ENCODE assay signal across 10 mouse cellular contexts in the genomic region with DNA sequence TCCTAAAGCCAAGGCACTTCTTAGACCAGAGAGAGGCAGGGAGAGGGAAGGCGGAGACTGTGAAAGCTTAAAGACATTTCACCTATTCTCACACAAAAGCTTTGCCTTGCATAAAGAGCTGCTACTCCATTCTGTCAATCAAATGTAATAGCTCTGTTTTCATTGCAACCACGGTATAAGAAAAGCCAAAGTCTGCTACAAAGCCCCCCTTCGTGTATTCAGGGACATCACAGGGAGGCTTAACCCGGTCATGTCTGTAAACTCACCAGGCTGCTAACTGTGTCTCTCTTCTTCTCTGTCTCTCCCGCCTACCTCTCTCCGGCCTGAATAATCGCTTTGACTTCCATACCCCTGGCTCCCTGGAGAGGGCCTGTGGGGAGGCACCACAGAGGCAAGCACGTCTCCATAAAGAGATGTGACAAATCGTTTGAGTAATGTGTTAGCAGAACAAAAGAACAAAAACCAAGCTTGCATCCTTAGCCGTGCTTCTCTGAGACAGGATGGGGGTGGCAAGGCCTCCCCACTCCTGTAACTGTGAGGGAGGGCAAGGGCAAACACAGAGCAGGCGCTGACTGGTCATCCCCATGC. TPM values are rescaled to one million over a fixed set of nuclear protein-coding genes. Genes with fewer than 3 reads are reported as not detected.
A peak's percentile ranks its signal among the peaks of the same experiment; 100 is the strongest.
DNase-seq lines count a peak whose midpoint lies in the region; ATAC-seq lines count a peak whose summit lies in the region.
"Had no signal": no experiment of that assay in that cellular context is flagged by ENCODE, and none has a peak within 500 bp of the region (broad histone marks: within the 10 kb centered on the region; RNA-seq: fewer than 3 reads in every experiment).

No protein-coding gene starts in this region.

- no peaks in the 10 kb centered on the region for H3K9me3 ChIP-seq in forebrain, embryonic 13.5 days (replicated peaks)
- H3K9me3 ChIP-seq in midbrain, embryonic 11.5 days (ENCODE audit: control insufficient read depth, low read length), result no peaks in the 10 kb centered on the region
- H3K9me3 ChIP-seq: heart, embryonic 15.5 days; limb, embryonic 15.5 days had no signal

- H3K36me3 ChIP-seq in forebrain, embryonic 13.5 days (ENCODE audit: poor library complexity, severe bottlenecking), result no peaks in the 10 kb centered on the region
- no peaks in the 10 kb centered on the region for H3K36me3 ChIP-seq in midbrain, embryonic 11.5 days (ENCODE audit: control insufficient read depth, insufficient read depth, low read length)
- H3K36me3 ChIP-seq: heart, embryonic 15.5 days; limb, embryonic 15.5 days had no signal

- peaks cover 37% of the 10 kb centered on the region for H3K27me3 ChIP-seq in forebrain, embryonic 13.5 days
- peaks cover 15% of the 10 kb centered on the region for H3K27me3 ChIP-seq in midbrain, embryonic 11.5 days (ENCODE audit: control insufficient read depth, insufficient read depth, low read length)
- H3K27me3 ChIP-seq: heart, embryonic 15.5 days; limb, embryonic 15.5 days had no signal

- DNase-seq in ovary, adult 18-20 months (ENCODE audit: low spot score), result peak; percentile 4
- no peak for DNase-seq in ovary, postnatal 14 days (ENCODE audit: low spot score)
- DNase-seq in midbrain, embryonic 11.5 days (ENCODE audit: low spot score, missing footprints), result peak; percentile 94
- DNase-seq in gastrocnemius, postnatal 10 days, result no peak
- no peak for DNase-seq in adrenal gland, adult 18-20 months (ENCODE audit: low spot score in 2 of 2)
- DNase-seq in urinary bladder, postnatal 4 days (ENCODE audit: low spot score in 2 of 2), result no peak
- no peak for DNase-seq in cerebellum, postnatal 10 days

- WGBS in forebrain, embryonic 13.5 days, result 2% methylated on average over 11 of the region's 11 CpGs
- 1% methylated on average over 11 of the region's 11 CpGs for WGBS in midbrain, embryonic 11.5 days

- H3K4me2 ChIP-seq in forebrain, embryonic 13.5 days, result peak overlapping the region; percentile 44
- peak overlapping the region; percentile 24 for H3K4me2 ChIP-seq in midbrain, embryonic 11.5 days
- H3K4me2 ChIP-seq: heart, embryonic 15.5 days; limb, embryonic 15.5 days had no signal

- peak overlapping the region; percentile 44 for H3K27ac ChIP-seq in forebrain, embryonic 13.5 days
- H3K27ac ChIP-seq in midbrain, embryonic 11.5 days (ENCODE audit: low read depth, low read length), result no peak overlapping the region
- H3K27ac ChIP-seq: heart, embryonic 15.5 days; limb, embryonic 15.5 days had no signal

- H3K4me1 ChIP-seq in forebrain, embryonic 13.5 days, result peaks cover 22% of the 10 kb centered on the region
- H3K4me1 ChIP-seq in midbrain, embryonic 11.5 days (ENCODE audit: control insufficient read depth, insufficient read depth, low read length), result peaks cover 19% of the 10 kb centered on the region
- H3K4me1 ChIP-seq: heart, embryonic 15.5 days; limb, embryonic 15.5 days had no signal

- no peak overlapping the region for H3K9ac ChIP-seq in forebrain, embryonic 13.5 days
- no peak overlapping the region; the same call in 1 of the 2 replicates for H3K9ac ChIP-seq in midbrain, embryonic 11.5 days (ENCODE audit: low read length)
- H3K9ac ChIP-seq: heart, embryonic 15.5 days; limb, embryonic 15.5 days had no signal

- ATAC-seq in forebrain, embryonic 13.5 days, result peak; percentile 84
- peak; percentile 95 for ATAC-seq in midbrain, embryonic 11.5 days (ENCODE audit: low FRiP score)

- no peak overlapping the region for H3K4me3 ChIP-seq in forebrain, embryonic 13.5 days
- H3K4me3 ChIP-seq in midbrain, embryonic 11.5 days (ENCODE audit: low read depth, low read length), result no peak overlapping the region
- H3K4me3 ChIP-seq: heart, embryonic 15.5 days; limb, embryonic 15.5 days had no signal

RNA-seq across cellular contexts. Expression of gene Dhrs9, which starts 38.1 kb away (rescaled TPM):
- polyA plus RNA-seq in forebrain, embryonic 13.5 days (2015; fragmentation: Nextera tagmentation; extraction: Ambion mirVana), result not detected in 2 replicates
- polyA plus RNA-seq in midbrain, embryonic 11.5 days (2014; fragmentation: Nextera tagmentation; extraction: Ambion mirVana), result not detected in 2 replicates
- under 1 TPM; 0.05 to 0.07 TPM for total RNA-seq in gastrocnemius, postnatal 10 days (2021)
- total RNA-seq in adrenal gland, adult 18-20 months (2021), result 1 to 10 TPM; 2.1 to 2.9 TPM

Comparison
In these comparisons a context has a peak if more than half of its experiments do, and no peak if none do; other contexts are left out.
1. DNase-seq: peak in ovary, adult 18-20 months (single experiment) and midbrain, embryonic 11.5 days (single experiment); none in ovary, postnatal 14 days (single experiment), gastrocnemius, postnatal 10 days (single experiment), adrenal gland, adult 18-20 months (0 of 2), urinary bladder, postnatal 4 days (0 of 2) and cerebellum, postnatal 10 days (0 of 2).